Comparison of ENCODE assay signal across 12 mouse cellular contexts in genomic region chr6:65594171-65594570, GRCm38 (mm10).
DNase-seq lines count a peak whose midpoint lies in the region; ATAC-seq lines count a peak whose summit lies in the region.
"Had no signal": no experiment of that assay in that cellular context is flagged by ENCODE, and none has a peak within 500 bp of the region (broad histone marks: within the 10 kb centered on the region; RNA-seq: fewer than 3 reads in every experiment).

No protein-coding gene starts in this region.

- no peaks in the 10 kb centered on the region for H3K27me3 ChIP-seq in kidney, embryonic 15.5 days
- H3K27me3 ChIP-seq in embryonic facial prominence, embryonic 10.5 days (replicated peaks; ENCODE audit: low read depth, poor library complexity, severe bottlenecking) = peaks cover 4% of the 10 kb centered on the region; the same call in 1 of the 2 replicates
- H3K27me3 ChIP-seq: stomach, embryonic 15.5 days had no signal

- H3K4me3 ChIP-seq in kidney, embryonic 15.5 days (replicated peaks) = no peak overlapping the region
- H3K4me3 ChIP-seq in embryonic facial prominence, embryonic 10.5 days = no peak overlapping the region
- H3K4me3 ChIP-seq: limb, embryonic 10.5 days; midbrain, embryonic 15.5 days; stomach, embryonic 15.5 days had no signal

- no peaks in the 10 kb centered on the region for H3K9me3 ChIP-seq in kidney, embryonic 15.5 days (replicated peaks)
- H3K9me3 ChIP-seq in embryonic facial prominence, embryonic 10.5 days = no peaks in the 10 kb centered on the region
- H3K9me3 ChIP-seq: limb, embryonic 10.5 days; midbrain, embryonic 15.5 days; stomach, embryonic 15.5 days had no signal

- ATAC-seq in kidney, embryonic 15.5 days (replicated peaks; ENCODE audit: low FRiP score) = no peak
- peak; percentile 57; the same call in 1 of the 2 replicates for ATAC-seq in megakaryocyte-erythroid progenitor cell, adult 5-6 weeks (replicated peaks; ENCODE audit: low FRiP score, low TSS enrichment, poor library complexity, severe bottlenecking)
- ATAC-seq: midbrain, embryonic 15.5 days had no signal

- DNase-seq in kidney, adult 9 months = peak; percentile 17
- peak; percentile 68 for DNase-seq in CD4-positive, CD25-positive, alpha-beta regulatory T cell, adult 2 months (ENCODE audit: low read depth, low spot score)
- DNase-seq in induced T-regulatory cell, adult 2 months (ENCODE audit: low read depth) = peak; percentile 84
- no peak for DNase-seq in frontal cortex, postnatal 36 days (ENCODE audit: low spot score in 2 of 2)
- DNase-seq in urinary bladder, adult 2 months (ENCODE audit: low spot score) = no peak
- no peak for DNase-seq in embryonic facial prominence, embryonic 10.5 days (ENCODE audit: low spot score)
- DNase-seq: cerebellum, adult 18-20 months had no signal

- no peak overlapping the region for H3K9ac ChIP-seq in kidney, embryonic 15.5 days
- H3K9ac ChIP-seq: midbrain, embryonic 15.5 days; stomach, embryonic 15.5 days had no signal

- no peaks in the 10 kb centered on the region for H3K4me1 ChIP-seq in kidney, embryonic 15.5 days
- H3K4me1 ChIP-seq in embryonic facial prominence, embryonic 10.5 days = 0 out of 2 replicates have a peak, but pooled peaks cover 2% of the 10 kb centered on the region
- H3K4me1 ChIP-seq: limb, embryonic 10.5 days; midbrain, embryonic 15.5 days; stomach, embryonic 15.5 days had no signal

- no peaks in the 10 kb centered on the region for H3K36me3 ChIP-seq in kidney, embryonic 15.5 days
- no peaks in the 10 kb centered on the region for H3K36me3 ChIP-seq in embryonic facial prominence, embryonic 10.5 days (replicated peaks)
- H3K36me3 ChIP-seq: limb, embryonic 10.5 days; midbrain, embryonic 15.5 days; stomach, embryonic 15.5 days had no signal

- no peak overlapping the region for H3K4me2 ChIP-seq in kidney, embryonic 15.5 days
- H3K4me2 ChIP-seq: midbrain, embryonic 15.5 days; stomach, embryonic 15.5 days had no signal

- no peak overlapping the region for H3K27ac ChIP-seq in kidney, embryonic 15.5 days
- H3K27ac ChIP-seq in embryonic facial prominence, embryonic 10.5 days (replicated peaks) = no peak overlapping the region
- H3K27ac ChIP-seq: limb, embryonic 10.5 days; midbrain, embryonic 15.5 days; stomach, embryonic 15.5 days had no signal

- WGBS in kidney, embryonic 15.5 days = 85% methylated on average over 3 of the region's 3 CpGs
- WGBS in embryonic facial prominence, embryonic 10.5 days = 81% methylated on average over 3 of the region's 3 CpGs

Comparison
In these comparisons a context has a peak if more than half of its experiments do, and no peak if none do; other contexts are left out.
1. DNase-seq: peak in kidney, adult 9 months (single experiment), CD4-positive, CD25-positive, alpha-beta regulatory T cell, adult 2 months (single experiment) and induced T-regulatory cell, adult 2 months (single experiment); none in frontal cortex, postnatal 36 days (0 of 2), urinary bladder, adult 2 months (single experiment) and embryonic facial prominence, embryonic 10.5 days (single experiment).